Mouse (Mus musculus): ENCODE data around the gene Aff3. TPM values are rescaled to one million over a fixed set of nuclear protein-coding genes. Genes with fewer than 3 reads are reported as not detected.

The Aff3 gene
- total RNA-seq, 2 experiments from 2014 or later: 3.7 to 4.6 TPM

DNA sequence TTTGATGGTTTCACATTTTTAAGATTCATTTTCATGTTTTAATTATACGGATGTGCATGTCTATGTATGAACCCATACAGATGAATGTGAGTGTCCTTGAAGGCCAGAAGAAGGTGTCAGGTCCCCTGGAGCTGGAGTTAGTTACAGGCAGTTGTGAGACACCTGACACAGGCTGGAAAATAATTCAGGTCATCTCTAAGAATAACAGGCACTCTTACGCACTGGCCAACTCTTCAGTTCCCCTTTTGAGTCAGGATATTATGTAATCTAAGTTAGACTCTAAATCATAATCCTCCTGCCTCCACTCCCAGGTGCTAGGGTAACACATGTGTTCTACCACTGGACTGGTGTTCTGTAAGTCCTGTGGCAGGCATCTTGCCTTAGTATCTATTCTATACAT is 169.5 kb downstream of the Aff3 start:
- no peak for DNase-seq

DNA sequence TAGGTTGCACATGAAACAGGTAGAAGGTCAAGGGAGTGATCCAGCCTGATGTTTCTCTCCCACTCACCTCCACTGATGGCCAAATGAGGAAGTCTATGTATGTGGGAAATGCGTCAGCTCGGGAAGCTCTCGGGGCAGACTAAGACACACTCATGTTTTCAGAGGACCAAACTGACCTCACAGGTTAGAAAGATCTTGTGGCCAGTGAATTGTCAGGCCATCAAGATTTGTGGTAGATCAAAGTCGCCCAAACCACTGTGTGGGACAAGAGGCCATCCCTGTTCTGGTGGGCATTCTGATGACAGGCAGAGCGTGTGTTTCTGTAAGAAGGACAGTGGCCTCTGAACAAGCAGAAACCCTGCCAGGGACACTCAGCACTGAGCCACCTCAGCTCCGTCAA is 175.0 kb downstream of the Aff3 start:
- no peak for DNase-seq

DNA sequence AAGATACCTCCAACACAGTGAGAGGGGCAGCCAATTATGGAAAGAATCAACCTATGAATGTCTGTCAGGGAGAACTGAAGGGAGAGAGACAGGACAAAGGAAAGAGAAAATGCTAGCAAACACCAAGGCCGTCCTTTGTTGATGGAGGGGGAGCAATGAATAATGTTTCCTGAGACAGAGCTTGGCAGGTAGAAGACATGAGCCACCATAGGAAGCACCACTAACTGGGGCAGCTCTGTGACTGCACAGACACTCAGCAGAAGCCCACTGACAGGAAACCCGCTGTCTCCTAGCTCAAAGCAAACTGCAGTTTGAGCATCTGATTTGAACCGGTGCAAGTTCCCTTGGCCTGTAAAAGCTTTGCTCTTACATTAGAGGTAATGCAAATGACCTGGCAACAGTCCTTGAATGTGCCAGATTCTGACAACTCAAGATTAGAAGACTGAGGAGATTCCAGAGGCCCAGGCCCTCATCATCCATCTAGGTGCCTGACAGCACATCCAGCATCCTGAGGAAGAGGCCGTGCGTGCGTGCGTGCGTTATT is 176.0 kb downstream of the Aff3 start:
- DNase-seq: no peak

DNA sequence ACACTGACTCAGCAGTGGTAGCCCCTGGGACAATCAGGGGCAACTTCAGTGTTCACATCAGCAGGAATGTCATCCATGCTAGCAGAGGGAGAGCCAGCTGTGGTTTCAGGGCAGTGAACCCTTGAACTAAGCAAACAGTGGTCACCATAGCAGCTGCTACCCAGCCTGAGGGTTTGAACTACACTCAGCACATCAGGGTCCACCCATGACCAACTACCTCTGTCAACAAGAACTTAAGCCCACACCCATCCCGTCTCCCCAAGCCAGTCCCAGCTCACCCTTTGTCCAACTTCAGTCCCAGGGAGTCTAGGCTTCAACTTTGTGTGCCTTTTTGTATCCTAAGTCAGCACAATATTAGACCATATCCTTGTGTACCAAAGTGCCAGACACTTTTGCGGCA is 176.9 kb downstream of the Aff3 start:
- DNase-seq: no peak

DNA sequence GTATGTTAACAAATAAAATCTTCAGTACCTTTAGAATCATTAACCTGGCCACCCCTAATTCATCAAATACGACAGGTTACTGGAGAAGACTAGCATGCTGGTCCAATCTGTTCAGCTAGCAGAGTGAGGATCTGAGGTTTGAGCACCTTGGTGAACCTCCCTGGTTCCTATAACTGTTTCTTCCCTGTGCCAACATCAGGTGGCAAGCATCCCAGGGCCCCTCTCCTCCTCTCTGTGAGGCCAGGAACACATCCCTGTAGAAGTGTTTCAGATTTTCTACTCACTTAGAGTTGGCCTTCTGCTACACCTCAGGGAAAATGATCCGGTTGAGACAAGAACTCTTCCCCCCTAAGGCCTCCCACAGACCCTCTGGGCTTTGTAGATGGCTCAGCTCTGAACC is 181.6 kb downstream of the Aff3 start:
- DNase-seq: no peak

DNA sequence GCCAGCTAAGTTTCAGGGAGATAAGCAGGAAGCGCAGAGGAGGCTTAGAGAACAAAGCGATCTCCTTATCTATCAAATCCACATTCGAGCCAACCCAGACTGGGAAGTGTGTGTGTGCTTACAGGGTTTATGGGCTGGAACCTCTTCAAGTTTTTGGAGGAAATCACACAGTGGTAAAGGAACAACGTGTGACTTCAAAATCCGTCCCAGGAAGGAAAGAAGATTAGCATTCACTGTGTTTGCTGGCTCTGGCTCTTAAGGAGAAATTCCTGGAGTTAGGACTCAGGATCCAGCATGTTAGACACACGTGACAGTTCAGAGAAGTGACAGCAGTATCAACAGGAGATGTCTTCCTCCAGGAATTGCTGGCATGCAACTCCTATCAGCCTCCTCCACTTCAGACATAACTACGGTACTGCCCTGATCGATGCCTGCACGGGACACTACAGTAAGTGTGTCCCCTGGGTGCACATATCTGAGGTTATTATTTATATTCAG is 186.5 kb downstream of the Aff3 start:
- no peak for DNase-seq

DNA sequence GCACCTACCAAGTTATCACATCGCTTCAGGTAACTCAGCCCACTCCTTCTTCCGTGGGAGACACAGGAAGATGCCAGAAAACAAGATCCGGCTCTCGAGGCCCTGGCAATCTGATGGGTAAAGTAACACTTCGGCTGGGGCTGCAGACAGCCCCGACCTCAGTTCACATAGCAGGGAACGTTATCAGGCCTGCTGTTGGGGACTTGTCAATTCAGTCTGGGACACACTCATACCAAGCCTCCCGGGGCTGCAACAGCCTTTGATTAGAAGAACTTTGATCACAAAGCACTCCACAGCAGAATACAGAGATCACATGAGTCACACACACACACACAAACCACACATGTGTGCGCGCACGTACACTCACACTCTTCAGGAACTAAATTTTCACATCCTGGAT is 193.9 kb downstream of the Aff3 start:
- no peak for DNase-seq

DNA sequence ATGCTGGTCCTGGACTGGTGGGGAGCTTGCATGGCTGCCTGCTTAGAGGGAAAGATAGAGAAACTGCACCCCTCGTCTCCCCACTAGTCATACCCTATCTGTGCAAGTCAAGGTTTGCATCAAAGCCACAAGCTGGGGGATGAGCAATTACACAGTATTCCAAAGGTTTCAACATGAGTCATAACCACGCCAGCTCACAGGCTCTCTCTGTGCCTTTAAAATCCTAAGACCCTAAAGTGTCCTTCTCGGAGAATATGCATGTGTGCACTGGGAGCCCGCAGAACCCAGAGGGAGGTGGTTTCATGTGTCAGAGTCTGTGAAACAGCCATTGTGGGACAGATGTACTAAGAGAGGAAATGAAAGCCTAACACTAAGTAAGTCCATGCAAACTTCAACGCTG is 194.6 kb downstream of the Aff3 start:
- peak; percentile 32 to 43 for DNase-seq

DNA sequence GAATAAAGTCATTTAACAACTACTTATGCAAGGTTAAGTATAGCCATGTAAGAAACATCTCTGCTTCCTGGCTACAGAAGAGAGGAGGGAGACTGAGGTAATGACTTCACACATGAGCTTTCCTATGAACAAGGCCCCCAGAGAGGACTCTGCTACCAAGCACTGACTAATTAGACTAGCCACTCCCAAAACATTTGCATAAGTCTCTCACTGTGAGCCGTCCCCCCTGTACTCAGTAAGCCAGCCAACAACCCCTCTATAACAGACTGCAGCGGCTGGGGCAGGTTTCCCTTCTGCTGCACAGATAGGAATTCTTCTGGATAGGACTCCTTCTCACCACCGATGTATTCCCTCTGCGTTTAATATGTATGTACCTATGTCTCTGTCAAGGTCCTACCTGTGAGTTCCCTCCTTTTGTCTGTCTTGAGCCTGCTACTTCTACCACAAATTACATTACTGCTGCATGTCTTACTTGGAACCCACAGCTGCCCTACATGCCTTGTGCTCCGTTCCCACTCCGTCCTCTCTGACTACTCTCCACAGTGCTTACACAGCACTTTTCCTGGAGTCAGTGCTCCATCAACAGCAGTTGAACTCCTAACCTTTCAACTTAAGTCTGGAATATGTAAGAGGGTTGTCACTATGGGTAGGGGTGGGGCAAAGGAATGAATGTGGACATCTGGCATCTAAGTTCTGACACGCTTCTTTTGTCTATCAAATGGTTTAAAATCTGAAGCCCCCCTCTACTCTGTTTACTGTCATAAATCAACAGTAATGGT is 197.3 kb downstream of the Aff3 start:
- no peak for DNase-seq

DNA sequence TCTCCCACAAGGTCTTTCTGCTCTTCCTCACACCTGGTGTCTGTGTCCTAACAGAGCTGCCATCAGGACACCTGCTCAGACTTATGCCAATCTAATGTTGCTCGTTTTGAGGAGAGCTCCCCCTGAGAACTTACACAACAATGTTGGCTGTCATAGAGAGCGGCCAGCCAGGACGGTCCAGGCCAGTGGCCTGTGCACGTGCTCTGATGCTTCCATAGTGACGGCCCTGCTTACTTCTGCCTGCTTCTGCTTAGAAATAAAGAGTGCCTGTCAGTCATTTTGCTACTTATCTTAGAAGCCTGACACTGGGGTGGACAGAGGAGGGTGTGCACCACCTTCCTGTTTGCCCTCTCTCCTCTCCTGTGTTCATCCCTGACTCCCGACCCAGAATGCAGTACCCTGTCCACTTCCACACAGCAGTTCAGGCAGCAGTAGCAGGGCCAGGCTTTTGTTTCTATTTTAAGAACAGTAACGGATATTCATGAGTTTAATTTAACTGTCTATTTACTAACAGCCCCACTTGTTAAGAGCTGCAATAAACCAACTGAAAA is 208.0 kb downstream of the Aff3 start:
- DNase-seq: no peak

DNA sequence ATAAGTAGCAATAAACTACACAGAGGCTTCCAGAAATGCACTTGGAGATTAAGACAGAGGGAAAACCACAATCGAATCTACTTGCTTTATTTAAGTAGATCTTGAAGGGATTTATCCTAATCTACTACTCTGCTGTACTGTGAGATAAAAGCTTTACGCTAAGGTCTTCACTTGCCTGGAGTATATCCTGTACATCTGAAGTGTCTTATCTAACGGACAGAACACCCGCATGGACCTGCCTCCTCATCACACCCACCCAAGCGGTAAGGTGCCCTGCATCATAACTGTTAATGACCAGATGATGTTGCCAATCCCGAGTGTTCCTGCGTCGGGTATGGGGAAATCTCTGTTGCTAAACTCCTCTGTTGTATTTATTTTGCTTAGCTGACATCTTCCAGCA is 209.8 kb downstream of the Aff3 start:
- no peak for DNase-seq

DNA sequence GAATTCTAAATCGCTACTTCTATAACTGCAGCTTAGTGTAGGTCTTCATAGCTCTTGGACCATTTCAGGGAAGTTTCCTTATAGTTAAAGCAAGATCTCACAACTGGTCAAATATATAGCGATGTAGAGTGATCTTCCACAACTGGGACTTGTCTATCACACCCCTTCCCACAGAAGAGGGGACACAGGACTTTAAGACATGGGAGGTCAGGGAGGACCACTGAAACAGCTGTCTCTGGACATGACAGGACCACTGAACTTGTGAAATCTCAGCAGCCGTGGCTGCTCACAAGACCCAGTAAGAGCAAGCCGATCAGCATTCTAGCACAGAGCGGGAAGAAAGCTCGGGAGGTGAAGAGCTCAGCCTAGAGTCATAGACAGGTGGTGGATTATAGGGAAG is 213.4 kb downstream of the Aff3 start:
- DNase-seq: no peak

DNA sequence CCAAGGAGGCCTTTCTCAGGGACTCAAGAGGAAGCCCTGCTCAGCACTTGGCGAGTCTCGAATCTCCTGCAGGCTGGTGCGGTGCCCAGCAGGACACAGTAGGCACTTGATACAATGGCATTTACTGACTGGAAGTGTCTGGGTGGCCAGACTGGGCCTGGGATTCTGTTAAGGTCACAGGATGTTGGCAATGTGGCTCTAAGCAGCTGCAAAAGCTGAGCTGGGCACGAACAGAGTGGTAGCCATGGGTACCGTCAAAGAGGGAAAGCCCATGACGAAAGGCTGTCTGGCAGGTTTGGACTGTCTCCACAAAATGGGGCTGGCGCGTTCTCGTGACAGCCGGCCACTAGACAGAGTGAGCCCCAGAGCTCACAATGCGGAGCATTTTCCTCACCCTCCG is 214.1 kb downstream of the Aff3 start:
- peak; percentile 40 to 42 for DNase-seq

DNA sequence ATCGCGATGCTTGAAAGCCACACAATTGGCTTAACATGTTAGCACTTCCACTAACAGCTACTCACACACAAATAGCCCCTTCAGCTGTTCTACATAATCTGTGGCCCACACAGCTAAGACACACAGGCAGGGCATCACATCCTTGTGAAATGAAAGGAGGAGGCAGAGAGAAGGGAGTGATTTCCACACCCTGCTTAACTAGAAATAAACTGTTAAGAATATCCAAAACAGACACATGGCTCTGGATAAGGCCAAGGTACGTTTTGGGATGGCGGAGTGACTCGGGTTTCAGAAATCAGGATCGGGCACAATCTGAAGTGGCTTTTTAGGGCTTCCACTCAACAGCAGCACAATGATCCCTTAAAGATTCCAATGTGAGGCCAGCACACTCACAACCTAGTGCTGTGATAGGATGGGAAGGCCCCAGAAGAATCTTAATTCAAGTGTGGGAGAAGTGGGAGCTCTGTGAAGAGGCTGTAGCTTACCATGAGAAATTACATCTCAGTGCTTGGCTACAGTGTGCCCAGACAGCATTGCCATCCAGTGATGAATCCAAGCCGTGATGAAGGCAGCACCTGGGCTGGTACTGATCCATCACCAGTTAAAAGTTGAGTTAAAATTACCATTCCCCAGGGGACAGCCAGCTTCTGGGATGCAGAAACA is 214.8 kb downstream of the Aff3 start:
- no peak for DNase-seq

DNA sequence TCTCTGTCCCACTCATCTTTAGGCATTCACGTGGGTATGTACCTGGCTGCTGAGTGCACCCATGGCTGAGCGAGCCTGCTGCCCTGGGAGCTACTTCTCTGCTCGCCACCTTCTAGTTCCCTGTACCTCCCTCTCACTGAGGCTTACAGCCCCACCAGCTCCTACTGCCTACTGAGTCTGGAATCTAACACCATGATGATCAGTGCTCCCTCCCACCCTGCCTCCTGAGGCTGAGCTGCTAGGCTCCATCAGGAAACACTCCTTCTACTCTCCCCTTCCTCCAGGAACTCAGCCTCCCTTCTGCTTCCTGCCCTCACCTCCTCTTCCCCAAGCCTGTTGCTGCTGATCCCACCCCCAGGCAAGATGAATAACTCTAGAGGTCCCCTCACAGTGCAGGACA is 215.9 kb downstream of the Aff3 start:
- no peak for DNase-seq

DNA sequence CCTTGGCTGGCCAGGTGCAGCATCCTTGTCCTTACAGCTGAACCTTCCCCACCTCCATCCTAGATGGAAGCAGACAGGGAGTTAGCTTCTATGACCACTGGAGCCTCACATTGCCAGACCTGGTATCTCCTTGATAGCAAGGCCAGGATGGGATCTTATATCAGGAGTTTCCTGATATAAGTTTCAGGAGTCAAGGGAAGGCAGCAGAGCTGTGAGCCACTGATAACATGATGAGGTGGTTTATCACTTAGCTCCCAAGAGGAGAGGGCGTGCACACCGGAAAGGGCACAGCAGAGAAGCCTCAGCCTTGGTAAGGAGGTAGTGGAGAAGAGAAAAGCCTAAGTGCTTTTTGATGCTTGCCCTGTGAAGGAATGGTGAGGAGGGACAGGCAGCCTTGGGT is 217.2 kb downstream of the Aff3 start:
- DNase-seq: no peak

DNA sequence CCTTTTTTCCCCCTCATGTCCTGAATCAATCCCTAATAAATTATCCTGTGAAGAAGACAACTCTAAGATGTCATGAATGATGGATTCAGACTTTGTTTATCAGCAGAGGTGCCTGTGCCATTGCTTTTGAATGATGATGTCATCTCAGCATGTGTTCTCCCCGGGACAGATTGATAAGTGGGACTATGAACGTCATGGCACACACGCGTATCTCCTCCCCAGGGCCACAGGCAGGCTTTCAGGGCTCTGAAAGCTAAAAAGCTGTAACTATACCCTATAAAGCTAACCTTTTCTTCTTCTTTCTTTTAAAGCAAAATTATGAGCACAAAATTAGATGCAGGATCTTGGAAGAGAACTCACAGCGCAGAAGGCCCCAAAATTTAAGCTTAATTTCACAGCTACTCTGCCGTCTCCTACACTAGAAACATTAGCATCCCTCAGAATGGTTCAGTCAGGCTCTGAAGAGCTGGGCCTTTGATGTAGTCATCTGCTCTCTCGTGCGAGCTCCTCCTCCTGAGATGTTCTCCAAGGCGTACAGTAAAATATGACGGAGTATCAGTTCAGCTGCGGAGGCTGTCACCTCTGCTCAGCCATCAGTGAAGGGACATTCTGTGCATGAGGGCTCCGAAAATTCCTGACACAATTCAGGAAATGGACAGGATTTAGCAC is 218.5 kb downstream of the Aff3 start:
- DNase-seq: no peak

DNA sequence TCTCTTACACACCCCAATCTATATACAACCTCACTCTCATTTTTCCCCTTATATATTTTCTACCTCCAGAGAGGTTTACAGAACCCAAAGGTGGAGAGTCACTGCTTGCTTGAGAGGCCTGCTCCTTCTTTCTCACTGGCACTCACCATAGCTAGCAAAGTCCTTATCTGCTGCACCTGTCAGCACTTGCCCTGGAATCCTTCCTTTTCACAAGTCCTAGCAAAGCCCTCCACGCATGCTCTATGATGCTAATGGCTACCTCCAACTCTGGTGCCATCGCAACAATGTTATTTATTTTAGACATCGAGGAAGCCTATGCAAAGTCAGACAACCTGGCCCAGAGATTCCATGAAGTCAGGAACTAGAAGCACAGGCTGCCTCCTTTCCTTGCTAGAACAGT is 221.9 kb downstream of the Aff3 start:
- no peak for DNase-seq

DNA sequence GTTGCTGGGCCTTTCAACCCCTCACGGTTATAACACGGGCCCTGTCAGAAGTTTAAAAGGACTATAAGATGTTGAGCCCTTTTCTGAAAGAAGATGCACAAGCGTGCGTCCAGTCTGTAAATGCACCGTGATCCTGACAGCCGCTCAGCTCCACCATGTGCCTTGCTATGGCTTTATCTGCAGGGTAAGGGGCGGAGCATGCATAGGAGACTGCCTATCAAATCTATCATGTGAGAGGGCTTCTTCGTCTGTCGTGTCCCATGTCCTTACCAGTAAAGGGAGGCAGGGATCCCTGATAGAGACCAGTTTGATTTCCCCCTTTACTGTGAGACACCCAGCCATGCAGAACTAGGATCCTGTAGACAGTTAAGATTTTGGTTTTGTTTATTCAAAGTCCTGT is 222.3 kb downstream of the Aff3 start:
- no peak for DNase-seq

DNA sequence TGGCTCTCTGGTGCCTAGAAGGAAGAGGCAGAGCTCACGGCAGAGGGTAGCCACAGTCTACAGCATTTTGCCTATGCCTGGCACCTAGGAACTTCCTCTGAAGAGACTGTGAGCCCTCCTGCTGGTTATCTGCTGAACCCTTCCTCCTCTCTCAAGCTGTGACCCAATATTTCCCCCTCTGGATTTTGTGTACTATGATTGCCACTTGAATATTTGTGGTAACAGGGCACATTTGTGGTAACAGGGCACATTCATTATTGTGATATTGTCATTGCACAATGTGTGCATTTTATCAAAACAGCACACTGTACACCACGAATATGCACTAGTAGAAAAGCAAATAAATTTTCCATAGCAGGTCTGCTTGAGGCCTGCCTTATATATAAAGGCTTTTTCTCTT is 223.0 kb downstream of the Aff3 start:
- DNase-seq: no peak

DNA sequence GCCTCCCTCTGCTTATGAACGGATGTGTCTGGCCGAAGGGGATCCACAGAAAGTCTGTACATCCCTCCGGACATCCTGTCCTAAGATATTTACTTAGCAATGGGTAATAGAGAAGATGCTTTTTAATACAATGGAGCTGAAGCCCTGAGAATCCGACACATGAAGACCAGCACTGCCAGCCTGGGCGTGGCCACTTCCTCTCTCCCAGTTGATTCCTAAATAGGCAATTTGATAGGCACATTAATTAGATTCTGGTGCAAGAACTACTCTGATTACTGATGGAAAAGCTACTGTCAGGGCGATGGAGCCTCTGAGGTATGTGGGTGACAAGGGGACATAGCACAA is 224.3 kb downstream of the Aff3 start:
- DNase-seq: no peak

DNA sequence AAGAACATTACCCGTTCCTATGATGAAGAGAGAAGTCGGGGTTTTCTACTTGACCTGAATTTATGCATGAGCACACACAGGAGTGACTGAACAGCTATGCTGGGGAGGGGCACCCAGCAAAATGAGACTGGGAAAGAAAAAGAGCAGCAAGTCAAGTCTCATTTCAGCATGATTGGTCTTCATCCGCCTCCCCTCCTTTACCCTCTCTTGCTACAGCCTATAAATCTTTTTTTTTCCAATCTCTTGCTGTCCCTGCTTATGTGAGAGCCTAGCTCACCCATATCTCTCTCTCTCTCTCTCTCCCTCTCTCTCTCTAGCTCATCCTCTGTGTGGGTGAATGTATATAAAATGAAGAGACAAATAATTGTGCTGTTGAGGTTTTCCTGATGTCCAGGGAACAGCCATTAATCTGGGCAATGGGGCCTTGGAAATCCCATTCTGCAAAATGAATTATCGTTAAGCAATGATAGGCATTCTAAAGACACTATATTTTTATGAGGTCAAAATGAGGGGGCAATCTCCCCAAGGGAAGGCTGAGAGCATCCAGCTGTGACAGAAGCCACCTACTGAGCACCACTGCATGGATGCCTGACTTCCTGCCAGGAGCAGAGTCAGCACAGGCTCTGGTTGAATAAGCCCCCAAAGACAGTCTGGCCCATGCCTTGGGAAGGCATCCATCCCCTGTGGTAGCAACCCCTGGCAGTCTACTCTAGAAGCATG is 224.8 kb downstream of the Aff3 start:
- DNase-seq: no peak
